Mouse (Mus musculus): ENCODE measurements around the gene Fzd10.

Gene Fzd10

DNA sequence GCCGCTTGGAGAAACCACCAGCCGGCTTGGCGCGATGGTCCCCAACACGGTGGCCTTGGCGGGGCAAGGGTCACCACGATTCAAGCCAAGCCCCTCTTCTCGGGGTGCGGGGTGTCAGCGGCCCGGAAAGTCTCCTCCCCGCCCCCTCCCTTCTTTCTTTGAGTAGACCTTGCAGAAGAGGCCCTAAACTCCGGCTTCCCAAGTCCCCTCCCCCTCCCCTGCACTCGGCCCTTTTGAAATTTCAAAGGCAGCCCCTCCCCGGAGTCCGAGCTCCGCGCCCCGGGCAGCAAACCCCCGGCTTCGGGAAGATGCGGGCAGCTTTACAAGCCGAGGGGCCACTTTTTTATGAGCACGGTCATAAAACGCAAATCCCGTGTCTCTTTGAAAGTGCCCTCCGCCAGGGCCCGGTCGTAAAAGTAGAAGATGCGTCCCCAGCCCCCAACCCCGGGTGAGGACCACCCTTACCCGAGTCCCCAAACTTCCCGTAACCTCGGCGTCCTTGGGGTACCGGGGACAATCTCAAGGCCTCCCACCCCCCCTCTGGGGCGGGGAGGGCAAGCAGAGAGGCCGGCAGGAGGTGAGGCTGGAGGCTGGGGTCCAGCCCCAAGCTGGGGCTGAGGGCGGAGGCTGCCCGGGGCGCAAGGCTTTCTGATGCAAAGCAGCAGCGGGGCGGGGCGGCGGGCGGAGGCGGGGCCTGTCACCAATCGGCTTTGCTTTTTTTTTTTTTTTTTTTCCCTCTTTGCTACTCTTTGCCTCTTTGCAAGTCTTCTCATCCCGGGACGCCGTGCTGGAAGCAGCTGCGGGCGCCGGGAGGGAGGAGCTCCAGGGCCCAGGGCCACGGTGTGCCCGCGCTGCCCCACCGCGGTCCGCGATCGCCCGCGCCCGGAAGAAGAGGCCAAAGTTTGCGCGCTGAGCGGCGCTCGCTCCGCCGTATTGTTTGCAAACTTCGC is at the start of gene Fzd10:
Gene Fzd10, plus strand, starts transcription at position 773 of the 950 bp plus-strand sequence.
- no peak for DNase-seq

DNA sequence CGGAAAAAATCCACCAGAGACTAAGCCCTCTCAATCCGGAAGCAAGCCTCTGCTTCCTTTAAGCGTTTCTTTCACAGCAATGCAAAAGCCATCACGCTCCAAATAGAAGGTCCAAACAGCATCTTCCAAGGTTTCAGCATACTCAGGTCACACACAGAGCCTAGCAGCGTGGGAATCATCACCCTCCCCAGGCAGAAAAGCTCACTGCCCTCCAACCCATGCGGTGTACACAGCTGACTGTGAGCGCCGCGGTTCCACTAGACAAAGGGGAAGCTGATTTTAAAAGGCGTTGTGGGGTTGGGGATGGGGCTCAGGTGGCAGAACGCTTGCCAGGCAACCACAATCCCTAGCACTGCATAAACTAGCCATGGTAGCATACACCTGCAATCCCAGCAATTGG is 49.2 kb upstream of the Fzd10 start:
- DNase-seq: no peak

DNA sequence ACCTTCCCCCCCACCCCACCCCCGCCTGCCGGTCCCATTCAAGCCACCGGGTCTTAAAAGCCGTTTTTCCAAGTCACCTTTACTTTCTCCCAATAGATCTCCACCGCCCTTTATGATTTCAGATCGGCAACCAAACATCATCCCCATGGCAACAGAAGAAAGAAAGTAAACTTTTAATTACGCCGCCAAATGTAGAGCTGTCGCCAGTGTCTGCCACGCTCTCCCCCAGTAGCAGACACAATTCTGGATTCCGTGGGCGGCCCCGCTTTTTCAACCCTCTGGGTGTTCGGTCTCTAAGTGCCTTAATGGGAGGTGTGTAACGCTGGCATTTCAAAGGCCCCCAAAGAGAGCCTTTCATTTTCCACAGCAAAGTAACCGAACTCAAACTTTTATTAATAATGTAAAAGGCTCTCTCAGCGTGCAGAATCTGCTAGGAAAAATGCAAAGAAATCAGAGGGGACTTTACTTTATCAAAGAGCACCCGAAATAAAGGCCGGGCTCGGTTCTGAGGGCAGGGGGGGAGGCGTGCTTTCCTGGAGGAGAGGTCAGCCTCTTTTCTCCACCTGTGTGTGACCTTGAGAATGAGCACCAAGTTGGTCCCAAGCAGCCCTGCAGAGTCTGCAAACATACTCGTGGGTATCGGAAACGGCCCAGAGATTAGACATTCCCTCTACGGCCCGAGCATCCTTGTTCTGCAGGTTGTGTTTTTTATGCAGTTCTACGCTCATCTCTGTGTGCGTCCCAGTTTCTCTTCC is 48.3 kb upstream of the Fzd10 start:
- DNase-seq: no peak

DNA sequence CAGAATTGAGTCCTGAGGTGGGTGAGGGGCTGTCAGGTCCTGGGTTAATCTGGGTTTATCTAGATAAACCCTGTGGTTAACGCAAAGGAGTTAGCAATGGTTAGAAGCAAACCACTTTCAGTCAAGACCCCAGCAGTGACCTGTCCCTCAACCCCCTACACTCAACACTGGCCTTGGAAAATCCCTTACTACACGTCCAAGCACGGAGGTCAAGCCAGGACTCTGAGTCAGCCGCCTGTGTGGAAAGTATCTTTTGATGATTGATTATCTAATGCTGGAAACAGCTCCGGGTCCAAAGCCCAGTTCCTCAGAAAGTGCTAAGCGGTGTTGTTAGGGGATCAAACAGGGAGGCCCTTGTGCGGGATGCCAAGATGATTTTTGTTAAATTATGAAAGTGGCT is 42.5 kb upstream of the Fzd10 start:
- no peak for DNase-seq

DNA sequence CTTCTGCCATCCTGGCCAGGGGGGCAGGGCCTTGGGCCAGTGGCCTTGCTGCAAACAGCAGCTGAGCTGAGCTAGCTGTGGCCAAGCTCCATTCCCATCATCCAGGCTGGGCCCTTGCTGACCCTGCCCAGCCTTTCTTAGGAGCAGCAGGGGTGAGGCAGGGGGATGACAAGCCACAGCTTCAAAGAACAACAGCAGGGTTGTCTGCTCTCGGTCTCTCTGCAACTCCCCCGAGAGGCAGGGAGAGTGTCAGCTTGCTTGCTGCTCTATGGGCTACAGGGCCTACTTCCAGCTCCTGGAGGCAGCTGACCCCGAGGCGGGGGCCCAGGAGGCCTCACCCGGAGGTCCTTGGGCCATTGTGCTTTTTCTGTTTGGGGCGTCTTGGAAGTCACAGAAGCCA is 33.3 kb upstream of the Fzd10 start:
- DNase-seq: no peak

DNA sequence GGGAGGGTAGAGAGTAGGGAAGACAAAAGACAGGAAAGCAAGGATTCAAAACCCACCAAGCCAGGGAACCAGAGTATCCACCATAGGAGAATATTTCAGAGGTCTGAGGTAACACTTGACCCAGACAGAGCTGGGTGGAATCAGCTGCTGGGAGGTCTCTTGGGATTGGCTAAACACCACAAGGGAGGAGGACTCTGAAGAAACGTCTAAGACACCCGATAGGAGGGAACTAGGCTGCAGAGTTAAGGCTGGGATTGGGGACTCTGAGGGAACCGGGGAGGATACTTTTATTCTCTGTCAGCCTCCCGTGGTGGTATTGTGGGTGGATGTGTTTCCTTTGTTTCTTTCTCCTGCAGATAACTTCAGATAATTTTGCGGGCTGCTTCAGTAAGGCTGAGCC is 31.7 kb upstream of the Fzd10 start:
- DNase-seq: no peak

DNA sequence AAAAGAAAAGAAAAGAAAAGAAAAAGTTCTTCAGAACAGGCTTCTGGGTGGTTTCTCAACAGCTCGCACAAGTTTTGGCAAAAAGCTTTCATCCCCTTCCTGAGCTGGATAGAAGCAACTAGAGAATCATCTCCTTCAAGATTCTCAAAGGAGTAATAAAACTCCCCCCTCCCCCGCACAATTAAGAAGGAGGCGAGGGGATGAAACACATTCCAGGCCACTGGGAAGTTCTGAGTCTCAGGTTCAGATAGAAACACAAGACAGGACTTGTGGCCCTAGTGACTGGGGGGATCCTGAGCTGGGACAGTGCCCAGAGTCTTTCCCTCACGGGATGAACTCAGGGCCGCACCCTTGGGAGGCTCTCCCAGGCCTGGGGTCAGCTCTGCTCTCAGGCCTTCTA is 30.6 kb upstream of the Fzd10 start:
- no peak for DNase-seq

DNA sequence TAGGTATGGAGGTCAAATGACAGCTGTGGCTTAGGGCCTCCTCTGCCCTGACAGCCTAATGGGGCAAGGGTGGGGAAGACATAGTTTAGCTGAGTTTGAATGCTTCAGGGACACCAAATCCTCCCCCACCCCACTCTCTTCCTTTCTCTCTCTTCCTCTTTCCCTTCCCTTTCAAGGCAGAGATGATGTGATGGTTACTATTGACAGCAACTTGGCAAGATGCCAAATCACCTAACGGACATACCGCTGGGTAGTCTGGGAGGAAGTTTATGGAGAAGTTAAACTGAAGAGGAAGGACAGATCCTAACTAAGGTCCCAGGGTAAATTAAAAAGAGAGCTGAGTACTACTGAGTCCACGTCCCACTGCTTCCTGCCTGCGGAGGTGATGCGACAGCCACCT is 29.8 kb upstream of the Fzd10 start:
- DNase-seq: no peak

DNA sequence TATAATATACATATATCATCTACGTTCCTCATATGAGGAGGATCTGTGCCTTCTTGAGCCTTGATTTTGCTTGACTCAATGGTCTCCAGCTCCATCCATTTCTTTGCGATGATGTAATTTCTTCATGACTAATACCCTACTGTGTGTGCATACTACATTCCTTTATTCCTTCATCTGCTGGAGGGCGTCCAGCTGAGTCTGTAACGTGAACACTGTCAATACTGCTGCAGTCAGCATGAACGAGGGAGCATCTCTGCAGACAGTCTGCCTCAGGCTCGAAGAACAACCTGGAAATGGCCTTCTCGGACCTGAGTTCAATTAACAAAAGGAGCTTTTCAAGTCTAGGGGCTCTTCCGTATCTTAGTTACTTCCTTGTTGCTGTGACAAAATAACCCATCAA is 28.9 kb upstream of the Fzd10 start:
- no peak for DNase-seq

DNA sequence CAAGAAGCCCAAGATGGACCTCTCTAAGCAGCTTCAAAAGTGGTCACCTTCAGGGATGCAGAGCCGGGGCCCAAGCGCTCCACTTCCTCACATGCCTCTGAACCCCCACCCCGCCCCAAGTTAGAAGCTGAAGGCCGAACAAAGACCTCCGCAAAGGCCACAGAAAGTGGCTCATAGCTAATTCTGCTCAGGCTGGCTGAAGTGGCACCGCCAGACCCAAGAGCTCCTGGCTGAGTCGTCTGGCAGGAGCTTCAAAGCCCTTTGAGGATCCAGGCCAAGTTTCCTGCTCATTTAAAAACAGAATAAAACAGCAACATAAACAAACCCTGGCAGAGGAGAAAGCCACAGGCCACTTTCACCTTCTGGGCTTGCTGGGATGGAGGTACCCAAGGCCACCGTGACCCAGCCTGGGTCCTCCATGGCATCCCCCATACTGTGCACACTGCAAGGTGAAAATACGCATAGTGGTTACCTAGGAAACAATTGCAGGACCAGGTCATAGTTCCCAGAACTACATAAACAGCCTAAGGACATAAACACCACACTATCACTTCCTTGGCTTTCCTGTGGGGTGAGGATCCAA is 24.6 kb upstream of the Fzd10 start:
- DNase-seq: no peak

DNA sequence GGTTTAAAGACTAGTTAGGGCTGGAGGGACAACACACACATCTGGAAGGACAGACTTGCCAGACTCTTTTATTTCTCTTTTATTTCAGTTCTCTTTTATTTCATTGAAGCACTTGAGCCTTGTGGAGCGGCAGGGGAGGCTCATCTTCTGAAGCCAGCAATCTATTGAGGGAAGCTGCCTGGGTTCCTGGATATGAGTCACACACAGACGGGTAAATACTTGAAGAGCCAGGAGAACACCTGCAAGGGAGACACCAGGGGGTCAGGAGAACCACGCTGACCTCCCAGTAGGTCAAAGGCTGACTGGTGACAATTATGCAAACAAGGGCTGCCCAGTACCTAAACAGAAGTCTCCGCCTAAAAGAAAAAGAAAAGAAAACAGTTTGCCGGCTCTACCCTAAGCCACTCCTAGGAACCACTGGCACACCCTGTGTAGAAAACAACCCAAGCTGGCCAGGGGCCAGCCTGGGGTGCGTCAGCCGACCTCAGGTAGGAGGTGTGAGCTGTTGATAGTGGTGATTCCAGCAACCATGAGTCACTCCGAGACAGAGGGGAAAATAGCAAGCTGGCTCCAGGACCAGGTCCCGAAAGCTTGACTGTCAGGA is 21.5 kb upstream of the Fzd10 start:
- DNase-seq: no peak

DNA sequence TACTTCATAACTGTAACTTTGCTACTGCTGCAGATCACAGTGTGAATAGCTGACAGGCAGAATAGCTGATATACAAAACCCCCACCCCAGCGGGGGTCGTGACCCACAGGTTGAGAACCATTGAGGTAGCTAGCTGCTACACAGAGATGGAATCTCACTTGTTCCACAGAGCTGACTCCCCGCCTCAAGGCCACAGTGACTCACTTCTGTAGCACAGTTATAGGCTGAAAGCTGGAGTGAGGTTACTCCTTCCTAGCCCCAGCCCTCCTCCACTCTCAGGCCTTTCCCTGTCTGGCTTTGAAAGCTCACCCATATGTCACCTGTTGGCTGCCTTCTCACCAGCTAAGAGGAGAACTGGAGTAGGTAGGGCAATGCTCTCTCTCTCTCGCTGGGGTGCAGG is 19.7 kb upstream of the Fzd10 start:
- no peak for DNase-seq

DNA sequence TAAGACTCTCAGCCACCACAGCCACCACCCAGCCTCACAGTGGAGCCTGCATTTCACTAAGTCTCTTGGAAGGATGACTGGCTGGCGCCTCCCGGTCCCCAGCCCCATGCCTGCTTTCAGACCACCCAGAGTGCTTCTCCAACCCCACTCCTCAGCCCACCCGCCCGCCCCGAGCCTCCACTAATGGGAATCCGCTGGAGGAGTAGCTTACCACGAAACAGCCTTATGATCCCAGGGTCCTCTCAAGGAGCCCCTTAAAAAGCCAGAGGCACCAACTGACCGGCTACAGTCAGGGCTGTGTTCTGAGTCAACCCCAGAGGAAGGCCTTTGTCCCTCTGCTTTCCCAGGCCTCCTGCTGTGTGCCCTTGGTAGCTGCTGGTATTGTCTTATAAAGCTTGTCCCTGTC is 19.1 kb upstream of the Fzd10 start:
- no peak for DNase-seq

DNA sequence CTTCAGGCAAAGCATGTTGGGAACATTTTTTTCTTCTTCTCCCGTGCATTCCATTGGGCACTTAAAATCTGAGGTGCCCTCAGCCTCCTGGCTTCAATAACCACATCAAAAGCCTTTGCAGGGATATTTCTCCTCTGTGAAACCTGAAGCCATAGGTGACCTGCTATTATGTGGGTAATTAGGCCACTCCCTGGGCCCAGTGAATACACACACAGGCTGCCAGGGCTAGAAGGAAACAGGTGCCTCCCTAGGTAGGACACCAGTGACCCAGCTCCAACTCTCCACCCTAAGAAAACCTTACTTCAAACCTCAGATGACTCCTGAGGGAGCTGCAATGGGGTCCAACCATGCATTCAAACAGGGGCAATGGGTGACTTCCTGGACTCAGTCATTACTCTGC is 11.4 kb upstream of the Fzd10 start:
- no peak for DNase-seq

DNA sequence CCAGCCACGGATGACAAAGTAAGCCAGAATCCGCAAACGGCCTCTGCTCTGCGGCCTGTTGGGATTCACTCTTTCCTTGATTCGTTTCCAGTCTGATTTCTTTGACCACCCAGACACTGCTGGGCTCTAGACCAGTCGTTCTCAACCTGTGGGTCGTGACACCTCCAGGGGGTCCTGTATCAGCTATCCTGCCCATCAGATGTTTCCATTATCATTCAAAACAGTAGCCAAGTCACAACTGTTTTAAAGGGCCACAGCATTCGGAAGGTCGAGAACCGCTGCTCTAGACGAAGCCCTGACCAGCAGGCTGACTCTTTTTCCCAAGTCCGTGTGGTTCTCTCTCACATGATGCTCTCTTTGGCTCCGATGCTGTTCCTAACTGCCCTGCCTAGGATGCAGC is 7.2 kb upstream of the Fzd10 start:
- DNase-seq: no peak

DNA sequence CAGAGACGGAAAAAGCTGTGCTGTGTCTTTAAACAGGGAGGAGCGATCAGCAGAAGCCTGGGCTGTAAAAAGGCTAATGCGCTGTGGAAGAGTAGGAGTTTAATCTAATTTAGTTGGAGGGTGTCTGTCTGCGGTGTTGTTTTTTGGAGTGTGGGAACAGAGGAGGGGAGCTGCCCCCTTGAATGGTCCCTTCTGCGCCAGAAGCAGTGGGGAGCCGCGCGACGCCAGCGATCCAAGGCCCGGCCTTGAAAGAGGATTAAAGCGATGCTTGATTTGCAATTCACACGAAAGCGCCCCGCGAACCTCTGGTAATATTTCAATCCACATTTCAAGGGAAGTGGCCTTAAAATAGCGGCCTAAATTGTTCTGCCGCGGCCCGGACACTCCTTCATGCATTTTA is 3.8 kb upstream of the Fzd10 start:
- no peak for DNase-seq

DNA sequence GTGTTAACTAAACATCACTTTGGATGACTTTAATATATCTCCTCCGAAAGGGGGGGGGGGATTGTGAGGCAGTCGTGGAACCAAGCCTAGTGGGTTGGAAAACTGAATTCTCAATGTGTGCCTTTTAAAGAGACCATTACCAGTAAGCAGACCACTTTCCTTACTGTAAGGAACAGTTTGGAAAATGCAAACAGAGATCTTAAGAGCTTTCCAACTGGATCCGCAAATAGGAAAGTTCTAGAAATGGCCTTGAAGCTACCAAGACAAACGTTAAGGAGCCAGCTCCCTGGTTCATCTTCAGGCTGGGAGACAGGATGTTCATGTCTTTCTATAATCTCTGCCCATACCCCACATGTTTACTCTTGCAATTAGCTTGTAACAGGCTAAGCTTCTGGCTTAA is 3.3 kb upstream of the Fzd10 start:
- DNase-seq: no peak

DNA sequence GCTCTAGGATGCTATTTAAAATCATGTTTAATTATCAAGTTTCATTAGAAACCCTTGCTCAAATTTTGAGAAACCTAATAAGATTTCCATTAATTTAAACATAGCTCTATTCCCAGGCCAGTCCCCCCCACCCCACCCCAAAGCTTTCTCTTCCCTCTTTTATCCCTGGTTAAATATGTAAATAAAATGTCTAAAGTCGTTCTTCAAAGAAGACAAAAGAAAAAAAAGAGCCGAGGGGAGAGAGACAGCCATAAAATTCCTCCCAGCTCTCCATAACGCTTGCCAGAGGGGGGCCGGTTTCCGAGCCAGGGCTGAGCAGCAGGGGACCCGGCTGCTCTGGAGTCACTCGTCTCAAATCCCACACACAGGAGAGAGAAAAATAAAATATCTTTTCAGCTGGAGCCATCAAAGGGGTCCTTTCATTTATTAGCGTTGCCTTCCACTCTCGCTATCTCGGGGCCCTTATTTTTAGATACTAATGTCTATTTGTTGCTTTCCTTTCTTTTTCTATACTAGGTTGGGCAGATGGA is 2.4 kb upstream of the Fzd10 start:
- no peak for DNase-seq

DNA sequence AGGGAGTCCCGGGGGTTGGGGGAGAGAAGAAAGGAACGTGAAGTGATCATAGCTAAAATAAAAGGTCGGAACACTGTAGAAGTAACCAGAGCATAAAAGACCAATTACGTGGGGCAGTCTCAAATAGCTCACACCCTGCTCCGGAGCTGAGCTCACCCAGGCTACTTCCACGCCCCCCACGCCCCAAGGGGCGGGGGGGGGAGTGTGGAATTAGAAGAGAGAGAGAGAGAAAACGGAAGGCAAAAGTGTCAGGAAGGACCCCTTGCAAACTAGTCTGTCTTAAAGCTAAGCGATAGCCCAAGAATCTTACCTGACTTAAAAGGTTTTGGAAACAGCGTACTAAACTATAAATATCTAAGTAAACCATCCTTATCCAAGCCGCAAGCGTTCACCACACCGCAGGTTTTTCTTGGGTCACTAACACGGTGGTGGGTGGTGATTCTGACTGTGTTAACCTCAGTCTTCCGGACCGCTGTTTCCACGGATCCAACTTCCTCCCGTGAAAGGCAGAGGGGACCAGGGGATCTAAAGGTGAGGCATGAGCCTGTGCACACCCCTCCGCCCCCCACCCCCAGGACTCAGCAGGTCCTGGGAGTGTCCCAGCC is 1.8 kb upstream of the Fzd10 start:
- DNase-seq: no peak

DNA sequence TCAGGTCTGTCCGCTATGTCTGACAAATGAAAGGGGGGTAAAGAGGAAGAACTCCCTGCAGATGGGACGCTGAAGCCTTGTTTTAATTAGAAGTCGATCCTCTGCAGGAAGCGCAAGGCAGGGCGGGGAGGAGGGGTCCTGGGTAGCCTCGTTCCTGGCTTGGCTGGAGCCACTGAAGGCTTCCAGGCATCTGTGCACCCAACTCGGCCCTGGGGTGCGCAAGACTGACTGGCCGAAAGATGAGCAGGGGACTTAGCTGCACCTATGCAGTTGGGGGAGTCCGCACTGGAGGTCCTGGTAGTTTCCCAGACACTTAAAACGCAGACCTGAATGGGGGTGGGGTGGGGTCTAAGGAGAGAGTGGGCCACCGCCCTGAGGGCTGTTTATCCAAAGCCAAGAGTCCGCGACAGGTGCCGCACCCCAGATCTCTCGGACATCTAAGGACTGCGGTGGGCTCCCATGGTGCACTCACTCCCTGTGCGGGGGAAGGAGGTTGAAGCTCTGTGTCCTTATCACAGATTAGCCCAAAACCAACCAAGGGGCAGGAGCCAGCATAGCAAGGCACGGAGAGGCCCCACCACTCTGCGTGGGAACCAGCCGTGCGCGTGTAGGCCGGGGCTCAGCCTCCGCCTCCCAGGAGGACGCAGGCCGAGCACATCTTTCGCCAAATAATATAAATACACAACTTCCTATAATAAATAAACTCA is 1.1 kb upstream of the Fzd10 start:
- no peak for DNase-seq

DNA sequence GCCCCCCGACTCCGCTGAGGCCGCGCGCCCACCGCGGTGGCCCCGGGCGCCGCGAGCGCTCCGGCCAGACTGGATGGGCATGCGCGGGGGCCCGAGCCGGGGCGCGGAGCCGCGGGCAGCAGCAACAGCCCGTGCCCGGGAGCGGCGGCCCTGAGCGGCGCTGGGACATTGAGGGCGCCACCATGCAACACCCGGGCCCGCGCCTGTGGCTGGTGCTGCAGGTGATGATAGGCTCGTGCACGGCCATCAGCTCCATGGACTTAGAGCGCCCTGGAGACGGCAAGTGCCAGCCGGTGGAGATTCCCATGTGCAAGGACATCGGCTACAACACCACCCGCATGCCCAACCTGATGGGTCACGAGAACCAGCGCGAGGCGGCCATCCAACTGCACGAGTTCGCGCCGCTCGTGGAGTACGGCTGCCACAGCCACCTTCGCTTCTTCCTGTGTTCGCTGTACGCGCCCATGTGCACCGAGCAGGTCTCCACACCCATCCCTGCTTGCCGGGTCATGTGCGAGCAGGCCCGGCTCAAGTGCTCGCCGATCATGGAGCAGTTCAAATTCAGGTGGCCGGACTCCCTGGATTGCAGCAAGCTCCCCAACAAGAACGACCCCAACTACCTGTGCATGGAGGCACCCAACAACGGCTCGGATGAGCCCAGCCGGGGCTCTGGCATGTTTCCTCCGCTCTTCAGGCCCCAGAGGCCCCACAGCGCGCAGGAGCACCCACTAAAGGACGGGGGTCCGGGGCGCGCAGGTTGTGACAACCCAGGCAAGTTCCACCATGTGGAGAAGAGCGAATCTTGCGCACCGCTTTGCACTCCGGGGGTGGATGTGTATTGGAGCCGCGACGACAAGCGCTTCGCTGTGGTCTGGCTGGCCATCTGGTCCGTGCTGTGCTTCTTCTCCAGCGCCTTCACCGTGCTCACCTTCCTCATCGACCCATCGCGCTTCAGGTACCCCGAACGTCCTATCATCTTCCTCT is 684 bp downstream of the Fzd10 start:
- no peak for DNase-seq
